13 mouse cellular contexts compared by ENCODE assay signal in genomic region chr13:28693078-28693477, GRCm38 (mm10).
DNase-seq lines count a peak whose midpoint lies in the region; ATAC-seq and TF ChIP-seq lines count a peak whose summit lies in the region.
"Had no signal": no experiment of that assay in that cellular context is flagged by ENCODE, and none has a peak within 500 bp of the region (broad histone marks: within the 10 kb centered on the region; RNA-seq: fewer than 3 reads in every experiment).

No protein-coding gene starts in this region.

- 60% methylated on average over 4 of the region's 4 CpGs for WGBS in hindbrain, embryonic 10.5 days
- 65% methylated on average over 4 of the region's 4 CpGs for WGBS in hindbrain, postnatal 0 days
- 40% methylated on average over 4 of the region's 4 CpGs for WGBS in stomach, embryonic 14.5 days
- WGBS in stomach, postnatal 0 days, result 42% methylated on average over 4 of the region's 4 CpGs
- WGBS in limb, embryonic 12.5 days, result 46% methylated on average over 4 of the region's 4 CpGs
- 71% methylated on average over 4 of the region's 4 CpGs for WGBS in liver, embryonic 11.5 days

- H3K27ac ChIP-seq in hindbrain, embryonic 10.5 days, result peak overlapping the region; percentile 69
- H3K27ac ChIP-seq in hindbrain, postnatal 0 days, result no peak overlapping the region
- H3K27ac ChIP-seq in stomach, embryonic 14.5 days (ENCODE audit: low read length), result peak overlapping the region; percentile 12; the same call in 1 of the 2 replicates
- no peak overlapping the region for H3K27ac ChIP-seq in stomach, postnatal 0 days (replicated peaks)
- peak overlapping the region; percentile 60 for H3K27ac ChIP-seq in limb, embryonic 12.5 days
- H3K27ac ChIP-seq in liver, embryonic 11.5 days (ENCODE audit: low read depth, low read length), result no peak overlapping the region

- TF ChIP-seq CTCF in hindbrain, postnatal 0 days (IDR thresholded peaks at IDR 0.05; ENCODE audit: low read depth), result no peak
- no peak for TF ChIP-seq CTCF in stomach, postnatal 0 days (IDR thresholded peaks at IDR 0.05; ENCODE audit: low read depth)

- no peaks in the 10 kb centered on the region for H3K36me3 ChIP-seq in hindbrain, embryonic 10.5 days
- H3K36me3 ChIP-seq in hindbrain, postnatal 0 days (ENCODE audit: insufficient read depth, low read length), result no peaks in the 10 kb centered on the region
- H3K36me3 ChIP-seq in stomach, embryonic 14.5 days (ENCODE audit: control insufficient read depth, insufficient read depth, low read length), result no peaks in the 10 kb centered on the region
- H3K36me3 ChIP-seq in stomach, postnatal 0 days (ENCODE audit: control insufficient read depth, insufficient read depth, low read length), result no peaks in the 10 kb centered on the region
- H3K36me3 ChIP-seq in limb, embryonic 12.5 days, result no peaks in the 10 kb centered on the region
- no peaks in the 10 kb centered on the region for H3K36me3 ChIP-seq in liver, embryonic 11.5 days (ENCODE audit: control insufficient read depth, insufficient read depth, low read length)

- H3K9me3 ChIP-seq in hindbrain, embryonic 10.5 days, result no peaks in the 10 kb centered on the region
- no peaks in the 10 kb centered on the region for H3K9me3 ChIP-seq in hindbrain, postnatal 0 days (ENCODE audit: low read length)
- H3K9me3 ChIP-seq in stomach, embryonic 14.5 days (ENCODE audit: control insufficient read depth, low read depth, low read length), result no peaks in the 10 kb centered on the region
- no peaks in the 10 kb centered on the region for H3K9me3 ChIP-seq in stomach, postnatal 0 days (ENCODE audit: control insufficient read depth, low read length)
- H3K9me3 ChIP-seq in limb, embryonic 12.5 days, result no peaks in the 10 kb centered on the region
- no peaks in the 10 kb centered on the region for H3K9me3 ChIP-seq in liver, embryonic 11.5 days (ENCODE audit: control insufficient read depth, low read length)

- H3K4me2 ChIP-seq in hindbrain, postnatal 0 days (ENCODE audit: low read depth, low read length), result no peak overlapping the region
- no peak overlapping the region for H3K4me2 ChIP-seq in stomach, embryonic 14.5 days (replicated peaks; ENCODE audit: low read depth, low read length)
- no peak overlapping the region for H3K4me2 ChIP-seq in stomach, postnatal 0 days (replicated peaks; ENCODE audit: low read depth)
- no peak overlapping the region for H3K4me2 ChIP-seq in limb, embryonic 12.5 days
- H3K4me2 ChIP-seq in liver, embryonic 11.5 days, result no peak overlapping the region

- TF ChIP-seq EP300 in stomach, postnatal 0 days (optimal IDR thresholded peaks at IDR 0.05), result no peak

- no peak for DNase-seq in hindbrain, embryonic 10.5 days (ENCODE audit: low spot score)
- DNase-seq in hindbrain, postnatal 0 days (ENCODE audit: low spot score), result no peak
- DNase-seq in stomach, postnatal 0 days (ENCODE audit: low spot score), result no peak
- DNase-seq in thymus, postnatal 4 days, result peak; percentile 40
- DNase-seq in liver, embryonic 11.5 days (ENCODE audit: low spot score), result no peak
- DNase-seq: cerebellum, adult 8-10 months; embryo, embryonic 11 days; heart, postnatal 36 days; kidney, postnatal 25 days; midbrain, embryonic 14.5 days had no signal

- peaks cover 41% of the 10 kb centered on the region for H3K4me1 ChIP-seq in hindbrain, embryonic 10.5 days (replicated peaks)
- peaks cover 6% of the 10 kb centered on the region for H3K4me1 ChIP-seq in hindbrain, postnatal 0 days (ENCODE audit: insufficient read depth, low read length)
- peaks cover 6% of the 10 kb centered on the region for H3K4me1 ChIP-seq in stomach, embryonic 14.5 days (ENCODE audit: control insufficient read depth, insufficient read depth, low read length)
- H3K4me1 ChIP-seq in stomach, postnatal 0 days (replicated peaks; ENCODE audit: control insufficient read depth, insufficient read depth), result no peaks in the 10 kb centered on the region
- peaks cover 81% of the 10 kb centered on the region for H3K4me1 ChIP-seq in limb, embryonic 12.5 days (replicated peaks)
- no peaks in the 10 kb centered on the region for H3K4me1 ChIP-seq in liver, embryonic 11.5 days (replicated peaks; ENCODE audit: control insufficient read depth, insufficient read depth, low read length)

- H3K27me3 ChIP-seq in hindbrain, embryonic 10.5 days (ENCODE audit: insufficient read depth, poor library complexity, severe bottlenecking), result no peaks in the 10 kb centered on the region
- no peaks in the 10 kb centered on the region for H3K27me3 ChIP-seq in hindbrain, postnatal 0 days (ENCODE audit: insufficient read depth, low read length)
- H3K27me3 ChIP-seq in stomach, embryonic 14.5 days (ENCODE audit: control insufficient read depth, insufficient read depth, low read length), result no peaks in the 10 kb centered on the region
- H3K27me3 ChIP-seq in stomach, postnatal 0 days (ENCODE audit: control insufficient read depth, insufficient read depth, low read length), result no peaks in the 10 kb centered on the region
- no peaks in the 10 kb centered on the region for H3K27me3 ChIP-seq in limb, embryonic 12.5 days
- no peaks in the 10 kb centered on the region for H3K27me3 ChIP-seq in liver, embryonic 11.5 days (replicated peaks; ENCODE audit: control insufficient read depth, insufficient read depth, low read length)

- H3K9ac ChIP-seq in hindbrain, postnatal 0 days (replicated peaks; ENCODE audit: low read length), result no peak overlapping the region
- no peak overlapping the region for H3K9ac ChIP-seq in stomach, embryonic 14.5 days (replicated peaks; ENCODE audit: low read depth, low read length)
- H3K9ac ChIP-seq in stomach, postnatal 0 days (ENCODE audit: low read length), result no peak overlapping the region
- H3K9ac ChIP-seq in limb, embryonic 12.5 days (replicated peaks), result no peak overlapping the region
- H3K9ac ChIP-seq in liver, embryonic 11.5 days (ENCODE audit: low read depth, low read length), result no peak overlapping the region

- no peak for ATAC-seq in hindbrain, postnatal 0 days
- peak; percentile 49 for ATAC-seq in stomach, embryonic 14.5 days (ENCODE audit: insufficient number of reproducible peaks, insufficient read depth, low FRiP score, low read depth)
- ATAC-seq in stomach, postnatal 0 days (ENCODE audit: low FRiP score, low TSS enrichment), result no peak
- no peak for ATAC-seq in limb, embryonic 12.5 days (ENCODE audit: insufficient number of reproducible peaks, insufficient read depth, low FRiP score, low TSS enrichment, low read depth)
- ATAC-seq in megakaryocyte-erythroid progenitor cell, adult 5-6 weeks (replicated peaks; ENCODE audit: low FRiP score, low TSS enrichment, poor library complexity, severe bottlenecking), result no peak
- no peak for ATAC-seq in liver, embryonic 11.5 days (replicated peaks; ENCODE audit: low FRiP score)

- no peak overlapping the region for H3K4me3 ChIP-seq in hindbrain, embryonic 10.5 days
- H3K4me3 ChIP-seq in hindbrain, postnatal 0 days (ENCODE audit: low read length), result no peak overlapping the region
- no peak overlapping the region for H3K4me3 ChIP-seq in stomach, embryonic 14.5 days (ENCODE audit: low read depth, low read length)
- H3K4me3 ChIP-seq in stomach, postnatal 0 days (ENCODE audit: low read depth, low read length), result no peak overlapping the region
- no peak overlapping the region for H3K4me3 ChIP-seq in limb, embryonic 12.5 days (replicated peaks)
- no peak overlapping the region for H3K4me3 ChIP-seq in liver, embryonic 11.5 days (ENCODE audit: low read depth, low read length)

Comparison
In these comparisons a context has a peak if more than half of its experiments do, and no peak if none do; other contexts are left out.
1. H3K27ac ChIP-seq: peak in hindbrain, embryonic 10.5 days (single experiment), stomach, embryonic 14.5 days (single experiment) and limb, embryonic 12.5 days (single experiment); none in hindbrain, postnatal 0 days (single experiment), stomach, postnatal 0 days (single experiment) and liver, embryonic 11.5 days (single experiment).